Mouse (Mus musculus): ENCODE measurements around the gene Plekhf1.

DNA sequence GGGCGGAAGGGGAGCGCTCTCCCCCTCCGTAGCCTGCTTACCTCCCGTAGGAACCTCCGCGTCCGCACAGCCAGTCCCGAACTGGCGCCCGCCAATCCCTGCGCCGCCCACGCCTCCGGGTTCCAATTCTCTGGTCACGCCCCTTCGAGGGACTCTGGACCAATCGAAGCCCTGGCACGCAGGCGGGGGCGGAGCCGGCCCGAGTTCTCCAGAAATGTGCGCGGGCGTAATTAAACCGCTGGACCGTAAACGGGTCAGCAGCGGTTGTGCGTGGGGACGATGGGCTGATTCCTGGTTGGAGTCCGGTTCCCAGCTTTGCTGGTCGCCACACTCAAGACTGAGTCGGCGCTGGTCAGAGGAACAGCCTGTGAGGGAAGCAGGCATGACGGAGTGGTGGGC is at the start of gene Plekhf1:
- TF ChIP-seq CTCF (IDR thresholded peaks at IDR 0.05; ENCODE audit: borderline replicate concordance, extremely low read depth, insufficient read depth, insufficient read length) (no peak), POLR2A (IDR thresholded peaks at IDR 0.05; ENCODE audit: borderline replicate concordance, extremely low read depth, insufficient read depth, insufficient read length, poor library complexity, severe bottlenecking) (no peak; the same call in 1 of the 2 replicates)

Data from brain, embryonic 14.5 days (tissue).